Mouse (Mus musculus): ENCODE data around the gene Elp5.

Elp5 gene

DNA sequence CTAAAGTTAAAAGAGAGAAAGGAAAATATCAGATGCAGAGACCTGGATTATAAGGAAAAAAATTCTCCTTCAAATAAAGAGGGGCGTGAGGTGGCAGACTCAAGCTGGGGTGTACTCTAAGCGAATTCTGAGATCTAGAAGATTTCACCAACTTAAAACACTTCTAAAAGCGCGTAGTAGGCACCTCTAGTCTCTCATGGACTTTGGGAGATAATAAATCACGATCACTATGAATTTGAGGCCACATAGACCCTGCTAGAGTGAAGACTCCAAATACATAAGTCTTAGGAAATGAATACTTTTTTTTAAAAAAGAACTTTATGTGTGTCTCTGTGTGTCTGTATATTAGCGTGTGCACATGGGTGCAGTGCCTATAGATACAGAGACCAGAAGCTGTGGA is 33.4 kb upstream of the Elp5 start:
- DNase-seq (ENCODE audit: low spot score in 2 of 2), result no peak

DNA sequence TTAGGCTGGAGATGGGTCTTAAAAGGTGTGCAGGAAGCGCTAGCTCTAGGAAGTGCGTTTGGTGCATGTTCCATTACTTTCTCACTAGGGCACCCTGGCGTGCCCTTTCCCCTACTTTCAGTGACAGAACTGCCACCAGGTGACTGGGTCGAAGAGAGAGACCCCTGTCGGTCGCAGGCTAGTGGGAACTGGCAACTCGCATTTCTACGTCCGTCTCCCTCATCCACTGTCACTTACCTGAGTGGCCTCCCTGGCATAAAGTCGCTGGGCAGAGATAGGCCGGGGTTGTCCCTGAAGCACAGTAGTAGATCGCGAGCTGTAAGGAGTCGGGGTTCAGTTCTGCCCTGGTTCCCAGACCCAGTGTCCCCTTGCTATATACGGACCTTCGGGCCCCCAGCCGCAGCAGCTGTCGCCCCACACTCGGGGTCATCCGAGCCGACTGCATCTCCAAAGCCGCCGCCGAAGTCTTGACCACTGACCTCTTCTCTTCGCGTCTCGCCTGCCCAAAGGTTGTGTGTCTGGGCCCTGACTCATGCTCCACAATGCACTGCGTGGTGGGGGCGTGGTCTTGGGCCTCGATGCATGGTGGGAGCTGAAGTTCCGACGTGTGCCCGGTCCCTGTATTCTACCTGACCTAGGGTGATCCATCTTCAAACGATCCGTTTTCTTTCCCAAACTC is 32.7 kb upstream of the Elp5 start, which contains the start of gene Acadvl:
TSS of gene Acadvl (minus strand) at position 532 of the 679 bp plus-strand sequence.
- peak; percentile 84 to 89 for DNase-seq (ENCODE audit: low spot score in 2 of 2)

DNA sequence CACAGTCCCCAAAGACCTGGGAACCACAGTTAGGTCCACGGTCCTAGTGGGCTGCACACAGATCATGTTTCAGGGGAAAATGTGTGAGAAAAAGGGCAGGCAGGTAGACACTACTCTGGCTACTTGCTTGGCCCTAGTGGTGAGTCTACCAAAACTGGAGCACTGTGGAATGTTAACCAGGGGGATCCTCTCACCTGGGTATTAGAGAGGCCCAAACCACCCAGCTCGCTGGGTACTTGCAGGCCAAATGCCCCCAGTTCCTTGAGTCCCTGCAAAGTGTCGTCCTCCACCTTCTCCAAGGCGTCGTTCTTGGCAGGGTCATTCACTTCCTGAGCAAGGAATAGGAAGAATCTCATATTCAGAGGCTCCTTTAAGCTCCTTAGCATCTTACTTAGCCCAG is 31.7 kb upstream of the Elp5 start:
- no peak for DNase-seq (ENCODE audit: low spot score in 2 of 2)

DNA sequence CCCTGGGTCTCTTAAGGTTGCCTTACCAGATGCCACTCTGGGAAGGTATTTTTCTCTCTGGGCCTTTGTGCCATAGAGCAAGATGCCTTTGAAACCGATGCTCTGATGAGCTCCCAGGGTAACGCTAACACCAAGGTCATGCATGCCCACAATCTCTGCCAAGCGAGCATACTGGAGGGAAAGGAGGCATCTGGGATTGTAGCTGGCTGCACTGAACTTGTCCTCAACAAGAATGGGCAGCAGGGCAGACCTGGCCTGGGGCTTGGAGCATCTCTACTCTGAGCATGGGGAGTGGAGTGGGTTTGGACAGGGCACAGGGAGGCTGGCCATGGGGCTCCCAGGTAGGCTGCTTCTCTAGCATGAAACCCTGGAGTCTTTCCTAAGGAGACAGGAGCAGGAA is 31.1 kb upstream of the Elp5 start:
- no peak for DNase-seq (ENCODE audit: low spot score in 2 of 2)

DNA sequence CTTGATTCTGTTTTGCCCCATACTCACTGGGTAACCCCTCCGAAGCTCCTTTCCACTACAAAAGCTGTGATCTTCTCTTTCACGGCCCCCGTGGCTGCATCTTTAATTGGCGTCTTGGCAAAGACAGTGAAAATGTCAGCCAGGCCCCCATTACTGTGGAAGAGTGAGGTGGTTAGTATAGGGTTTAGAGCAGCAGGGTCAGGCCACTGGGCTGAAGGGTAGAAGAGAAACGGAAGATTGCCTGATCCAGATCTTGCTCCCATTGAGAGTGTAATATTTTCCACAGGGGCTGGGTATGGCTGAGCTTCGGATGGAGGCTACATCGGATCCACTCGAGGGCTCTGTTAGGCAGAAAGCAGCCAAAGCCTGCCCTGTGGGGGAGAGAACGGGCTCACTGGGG is 30.6 kb upstream of the Elp5 start:
- DNase-seq (ENCODE audit: low spot score in 2 of 2), result no peak

DNA sequence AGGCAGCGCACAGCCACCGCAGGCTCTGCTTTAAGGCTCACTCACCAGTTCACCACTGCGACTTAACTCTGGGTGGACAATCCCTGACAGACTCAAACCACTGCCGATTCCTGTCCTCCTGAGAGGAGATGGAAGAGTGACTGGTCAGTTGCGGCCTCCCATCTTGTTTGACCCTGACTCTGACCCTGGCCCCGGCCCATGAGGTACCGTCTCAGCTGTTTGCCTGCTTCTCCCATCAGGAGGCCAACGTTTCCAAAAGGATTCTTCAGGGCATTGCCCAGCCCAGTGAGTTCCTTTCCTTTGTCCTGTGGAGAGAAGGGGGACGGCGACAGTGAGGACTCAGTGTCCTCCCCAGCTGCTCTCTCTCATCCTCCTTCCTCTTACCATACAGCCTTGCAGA is 28.6 kb upstream of the Elp5 start:
- DNase-seq (ENCODE audit: low spot score in 2 of 2), result no peak

DNA sequence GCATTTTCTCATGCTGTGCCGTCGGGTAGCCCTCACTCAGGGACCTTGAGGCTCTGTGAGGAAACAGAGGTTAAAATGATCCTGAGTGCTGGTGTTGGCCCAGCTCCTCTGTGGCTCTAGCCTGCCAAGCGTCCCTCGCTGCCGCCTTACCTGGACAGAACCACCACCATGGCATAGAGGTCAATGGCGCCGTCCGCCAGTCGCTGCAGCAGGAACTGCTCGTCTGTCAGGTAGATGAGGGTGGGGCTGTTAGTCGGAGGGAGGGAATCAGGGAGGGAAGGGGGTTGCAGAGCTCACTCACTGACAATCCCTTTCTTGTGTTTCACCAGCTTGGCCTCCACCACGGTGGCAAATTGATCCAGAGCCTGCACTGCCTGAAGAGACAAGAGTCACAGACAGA is 28.2 kb upstream of the Elp5 start:
- no peak for DNase-seq (ENCODE audit: low spot score in 2 of 2)

DNA sequence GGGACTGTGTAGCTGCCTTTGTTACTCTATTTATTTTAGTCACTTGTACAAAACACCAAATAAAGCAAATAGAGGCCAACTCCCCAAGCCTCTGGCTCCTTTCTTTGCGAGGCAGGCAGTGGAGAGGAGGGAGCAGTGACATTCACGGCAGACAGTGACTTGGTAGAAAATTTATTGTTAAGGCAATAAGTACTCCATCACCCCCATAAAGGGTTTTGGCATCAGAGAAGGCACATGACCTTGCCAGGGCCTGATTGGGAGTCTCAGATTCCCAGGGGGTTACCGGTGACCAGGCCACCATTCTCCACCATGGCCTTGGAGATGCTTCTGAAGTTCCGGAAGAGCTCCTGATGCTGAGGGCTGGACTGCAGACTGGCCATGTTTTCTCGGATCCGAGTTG is 27.7 kb upstream of the Elp5 start:
- DNase-seq (ENCODE audit: low spot score in 2 of 2), result no peak

DNA sequence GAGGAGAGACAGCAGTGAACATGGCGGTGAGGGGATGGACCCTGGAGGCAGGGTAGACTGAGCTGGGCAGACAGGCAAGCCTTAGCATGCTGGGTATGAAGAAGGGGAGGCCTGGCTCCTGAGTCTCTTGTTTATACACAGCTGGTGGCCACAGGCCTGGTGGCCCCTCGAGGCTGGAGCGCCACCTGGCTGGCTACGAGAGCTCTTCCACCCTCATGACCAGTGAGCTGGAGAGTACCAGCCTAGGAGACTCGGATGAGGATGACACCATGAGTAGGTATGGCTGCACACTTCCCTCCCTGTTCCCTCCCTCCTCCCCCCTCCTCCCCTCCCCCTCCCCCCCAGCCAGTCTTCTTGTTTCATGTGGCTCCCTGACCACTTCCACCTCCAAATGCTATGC is 23.2 kb upstream of the Elp5 start:
- DNase-seq (ENCODE audit: low spot score in 2 of 2), result peak; percentile 41 to 52

DNA sequence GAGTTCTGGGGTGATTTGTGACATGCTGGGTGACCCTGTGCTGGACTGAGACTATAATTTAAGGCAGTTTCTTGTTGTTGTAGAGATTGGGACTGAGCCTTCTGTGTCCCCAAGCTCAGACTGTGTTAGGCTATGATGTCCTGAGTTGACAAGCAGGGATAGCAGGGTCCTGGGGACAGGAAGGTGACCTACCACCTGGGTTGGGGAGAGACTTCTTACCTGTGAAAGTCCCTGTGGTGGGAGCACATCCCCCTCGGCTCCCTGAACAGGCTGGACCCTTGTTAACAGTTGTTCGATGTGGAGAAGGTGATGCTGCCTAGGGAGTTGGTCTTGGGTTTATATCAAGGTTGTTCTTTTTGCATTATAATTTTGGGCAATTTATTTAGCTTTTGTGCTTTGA is 20.2 kb upstream of the Elp5 start:
- no peak for DNase-seq (ENCODE audit: low spot score in 2 of 2)

DNA sequence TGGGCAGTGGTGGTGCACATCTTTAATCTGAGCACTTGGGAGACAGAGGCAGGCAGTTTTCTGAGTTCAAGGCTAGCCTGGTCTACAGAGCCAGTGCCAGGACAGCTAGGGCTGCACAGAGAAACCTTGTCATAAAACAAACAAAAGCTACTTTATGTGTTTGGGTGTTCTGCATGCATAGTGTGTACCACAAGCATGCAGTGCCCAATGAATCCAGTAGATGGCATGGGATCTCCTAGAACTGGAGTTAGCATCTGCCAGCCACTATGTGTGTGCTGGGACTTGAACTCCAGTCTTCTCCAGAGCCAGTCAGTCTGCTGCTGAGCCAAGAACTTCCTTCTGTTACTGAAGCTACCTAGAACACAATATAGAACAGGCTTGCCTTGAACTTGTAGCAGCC is 19.5 kb upstream of the Elp5 start:
- peak in 1 of 2 experiments; percentile 45 for DNase-seq (ENCODE audit: low spot score in 2 of 2)

DNA sequence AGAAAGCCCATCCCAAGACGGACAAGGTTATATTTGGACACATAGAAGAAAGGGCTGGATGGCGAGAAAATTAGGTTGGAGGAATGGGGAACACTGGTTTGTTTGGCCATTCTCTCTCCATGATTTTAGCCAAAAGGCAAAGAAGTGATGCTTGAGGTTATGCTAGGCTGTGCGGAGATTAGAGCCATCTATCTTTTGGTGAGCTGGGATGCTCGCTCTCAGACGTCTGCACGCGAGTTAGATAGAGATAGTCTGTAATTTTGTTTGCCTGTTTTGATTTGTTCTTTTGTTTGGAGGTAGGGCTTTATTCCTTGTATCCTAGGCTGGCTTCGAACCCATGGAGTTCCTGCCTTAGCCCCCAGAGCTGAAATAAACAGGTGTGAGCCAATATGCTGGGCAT is 18.8 kb upstream of the Elp5 start:
- DNase-seq (ENCODE audit: low spot score in 2 of 2), result no peak

DNA sequence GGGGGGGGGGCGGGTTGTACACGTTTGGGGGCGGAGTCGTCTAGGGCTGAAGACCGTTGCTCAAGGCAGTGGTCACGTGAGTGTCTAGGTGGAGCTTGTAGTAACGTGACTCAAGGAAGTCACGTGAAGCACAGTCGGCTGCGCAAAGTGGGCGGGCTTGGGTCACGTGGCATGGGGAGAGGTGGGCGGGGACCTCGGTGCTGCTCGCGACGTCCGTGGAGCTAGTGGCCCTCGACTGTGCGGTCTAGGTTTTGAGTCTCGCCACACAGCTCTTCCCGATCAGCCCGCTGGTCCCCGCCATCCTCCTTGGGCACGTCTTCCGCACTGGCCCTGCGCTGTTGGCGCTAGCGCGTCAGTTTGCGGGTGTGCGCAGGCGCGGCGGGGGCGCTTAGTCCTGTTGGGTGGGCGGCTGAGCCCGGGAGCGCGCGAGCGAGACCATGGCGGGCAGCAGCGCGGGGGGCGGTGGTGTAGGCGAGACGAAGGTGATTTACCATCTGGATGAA is 18.1 kb upstream of the Elp5 start, which contains the start of gene Dvl2:
TSS of gene Dvl2 (plus strand) at position 200 of the 503 bp plus-strand sequence.
- peak; percentile 91 to 94 for DNase-seq (ENCODE audit: low spot score in 2 of 2)

DNA sequence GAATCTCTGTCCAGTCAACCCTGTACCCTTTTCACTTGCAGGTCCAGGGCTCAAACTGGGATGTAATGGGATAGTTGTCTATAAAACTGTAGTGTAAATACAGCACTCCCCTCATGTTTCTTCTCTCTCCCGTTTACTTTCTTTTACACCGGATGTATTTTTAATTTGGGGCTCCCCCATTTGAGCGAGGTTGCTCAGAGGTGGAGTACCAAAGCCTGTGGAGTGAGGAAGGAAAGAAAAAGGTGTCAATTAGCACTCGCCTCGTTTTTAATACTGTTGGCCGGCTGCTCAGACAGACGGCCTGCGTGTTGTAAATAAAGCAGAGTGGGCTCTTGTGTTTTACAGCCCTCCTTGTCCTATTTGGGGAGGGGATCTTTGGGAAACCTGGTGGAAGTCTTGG is 17.3 kb upstream of the Elp5 start:
- no peak for DNase-seq (ENCODE audit: low spot score in 2 of 2)

DNA sequence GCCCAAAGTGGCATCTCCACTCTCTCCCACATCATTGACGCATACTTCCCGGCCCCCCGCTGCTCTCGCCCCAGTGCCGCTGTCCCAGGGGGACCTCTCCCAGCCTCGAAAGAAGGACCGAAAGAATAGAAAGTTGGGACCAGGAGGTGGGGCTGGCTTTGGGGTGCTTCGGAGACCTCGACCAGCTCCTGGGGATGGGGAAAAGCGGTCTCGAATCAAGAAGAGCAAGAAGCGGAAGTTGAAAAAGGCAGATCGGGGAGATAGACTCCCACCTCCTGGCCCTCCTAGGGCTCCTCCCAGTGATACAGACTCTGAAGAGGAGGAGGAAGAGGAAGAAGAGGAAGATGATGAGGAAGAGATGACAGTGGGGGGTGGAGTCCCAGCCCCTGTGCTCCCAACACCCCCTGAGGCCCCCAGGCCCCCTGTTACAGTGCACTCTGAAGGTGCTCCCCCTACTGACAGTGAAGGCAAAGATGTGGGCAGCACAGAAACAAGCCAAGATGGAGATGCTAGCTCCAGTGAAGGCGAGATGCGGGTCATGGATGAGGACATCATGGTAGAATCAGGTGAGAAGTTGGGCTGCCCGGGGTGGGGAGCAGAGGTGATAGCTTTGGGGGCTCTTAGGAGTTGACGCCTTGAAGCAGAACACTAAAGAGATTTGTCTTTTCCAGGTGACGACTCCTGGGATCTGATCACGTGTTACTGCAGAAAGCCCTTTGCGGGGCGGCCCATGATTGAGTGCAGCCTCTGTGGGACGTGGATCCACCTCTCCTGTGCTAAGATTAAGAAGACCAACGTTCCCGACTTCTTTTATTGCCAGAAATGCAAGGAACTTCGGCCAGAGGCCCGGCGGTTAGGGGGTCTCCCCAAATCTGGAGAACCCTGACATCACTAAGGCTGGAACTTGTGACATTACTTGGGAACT is 16.5 kb upstream of the Elp5 start:
- no peak for DNase-seq (ENCODE audit: low spot score in 2 of 2)

DNA sequence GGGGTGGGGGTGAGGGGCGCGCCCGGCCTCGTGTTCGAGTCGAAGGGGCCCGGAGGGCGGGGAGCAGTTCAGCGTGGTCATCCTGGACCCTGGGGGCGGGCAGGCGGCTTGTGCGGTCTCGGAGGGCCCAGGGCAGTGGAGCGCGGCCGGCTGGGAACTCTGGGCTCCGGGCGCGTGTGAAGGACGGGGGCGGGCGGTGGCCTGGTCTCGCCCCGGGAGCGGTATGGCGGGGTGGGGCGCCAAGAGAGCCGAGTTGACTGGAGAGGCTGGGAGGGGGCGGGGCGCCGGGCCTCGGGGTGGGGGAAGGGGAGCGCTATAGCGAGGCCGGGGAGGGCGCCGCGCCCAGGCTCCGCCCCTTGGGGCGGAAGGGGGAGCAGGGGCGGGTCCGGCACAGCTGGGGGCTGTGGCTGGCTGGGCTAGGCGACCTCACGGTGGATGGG is 14.8 kb upstream of the Elp5 start:
- peak; percentile 92 to 93 for DNase-seq (ENCODE audit: low spot score in 2 of 2)

DNA sequence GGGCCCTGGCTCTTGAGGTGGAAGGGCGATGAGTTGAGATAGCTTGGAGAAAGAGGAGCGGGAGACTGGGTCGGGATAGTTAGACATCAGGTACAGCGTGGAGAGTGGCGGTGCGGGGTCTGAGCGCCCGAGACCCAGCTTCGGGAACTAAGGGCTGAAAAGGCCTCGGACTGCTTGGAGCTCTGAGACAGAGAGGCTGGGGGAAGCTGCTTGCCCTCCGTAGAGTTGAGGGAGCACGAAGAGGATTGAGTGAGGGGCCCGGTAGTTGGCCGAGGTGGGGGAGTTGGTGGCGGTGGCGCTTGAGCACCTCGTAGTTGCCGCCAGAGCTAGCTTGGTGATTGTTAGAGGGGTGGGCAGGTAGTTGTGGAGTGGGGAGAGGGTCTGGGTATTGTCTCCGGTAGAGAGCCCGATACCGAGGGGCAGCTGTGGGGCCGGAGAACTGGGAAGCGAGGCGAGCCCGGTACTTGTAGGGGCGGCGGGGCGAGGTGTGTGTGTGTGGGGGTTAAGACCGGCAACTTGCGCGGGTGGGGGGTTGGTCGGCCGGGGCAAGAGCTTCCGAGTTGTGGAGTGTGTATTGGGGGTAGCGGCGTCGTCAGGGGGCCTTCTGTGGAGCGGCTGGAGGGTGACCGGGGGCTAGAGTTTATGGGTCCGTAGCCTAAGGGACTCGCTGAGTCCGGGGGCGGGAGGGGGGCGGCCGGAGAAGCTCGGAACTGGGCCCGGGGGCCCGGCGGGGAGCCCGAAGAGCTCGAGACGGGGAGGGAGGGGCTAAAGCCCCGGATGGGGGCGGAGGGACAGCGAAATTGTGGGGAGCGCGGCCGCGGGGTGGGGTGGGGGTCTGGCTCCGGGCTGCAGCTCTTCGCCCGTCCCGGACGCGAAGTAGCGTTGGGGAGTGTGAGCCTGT is 14.1 kb upstream of the Elp5 start:
- DNase-seq (ENCODE audit: low spot score in 2 of 2), result peak; percentile 71 to 74

DNA sequence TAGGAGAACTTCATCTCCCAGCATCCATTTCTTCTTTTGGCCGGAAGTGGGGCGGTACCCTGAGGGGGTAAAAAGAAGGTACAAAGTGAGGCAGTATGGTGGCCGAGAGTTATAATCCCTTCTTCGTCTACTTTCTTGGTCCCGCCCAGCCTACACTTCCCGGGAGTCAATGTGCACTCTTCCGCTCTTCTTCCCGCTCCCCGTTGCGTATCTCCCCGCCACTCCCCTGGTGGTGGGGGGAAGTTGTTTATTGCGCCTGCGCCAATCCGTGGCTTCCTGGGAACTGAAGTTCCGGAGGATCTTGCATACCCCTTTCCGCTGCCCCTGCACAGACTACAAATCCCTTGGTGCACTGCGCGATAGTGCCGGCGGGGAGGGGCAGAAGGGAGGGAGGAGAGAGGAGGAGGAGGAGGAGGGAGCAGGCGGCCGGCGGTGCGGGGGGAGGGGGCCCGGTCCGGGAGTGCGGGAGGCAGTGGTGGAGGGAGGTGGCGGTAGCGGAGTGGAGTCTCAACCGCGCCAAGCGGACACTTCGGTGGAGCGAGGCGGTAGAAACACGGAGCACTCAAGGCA is 13.2 kb upstream of the Elp5 start, which contains the start of gene Phf23:
TSS of gene Phf23 (plus strand) at position 387 of the 570 bp plus-strand sequence.
- peak; percentile 99 for DNase-seq (ENCODE audit: low spot score in 2 of 2)

DNA sequence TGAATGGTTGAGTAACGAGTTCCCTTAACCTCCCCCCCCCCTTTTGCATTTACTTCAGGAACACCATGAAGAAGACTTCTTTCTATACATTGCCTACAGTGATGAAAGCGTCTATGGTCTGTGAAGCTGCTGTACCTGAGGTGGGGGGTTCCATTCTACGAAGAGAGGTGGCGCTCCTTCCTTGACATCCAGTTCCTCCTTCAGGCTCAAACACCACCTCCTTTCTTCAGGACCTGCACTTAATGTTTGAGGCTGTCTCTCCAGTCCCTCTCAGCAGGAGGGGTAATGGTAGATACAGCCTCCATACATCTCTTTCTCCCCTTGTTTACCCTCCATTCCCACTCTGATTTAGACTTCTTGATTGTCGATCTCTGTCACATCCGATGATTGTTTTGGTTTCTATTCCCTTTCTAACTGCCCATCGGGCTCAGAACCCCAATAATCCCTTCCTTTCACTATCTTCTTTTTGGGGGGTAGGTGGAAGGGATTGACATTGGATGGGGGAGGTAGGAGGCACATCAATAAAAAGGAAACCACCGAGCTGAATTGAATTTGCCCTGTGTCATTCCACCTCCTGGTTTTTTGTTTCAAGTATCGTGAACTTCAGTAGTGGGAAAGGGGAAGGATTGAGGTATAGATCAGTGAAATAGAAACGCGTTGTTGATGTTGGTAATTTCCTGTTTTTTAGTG is 12.2 kb upstream of the Elp5 start:
- no peak for DNase-seq (ENCODE audit: low spot score in 2 of 2)

DNA sequence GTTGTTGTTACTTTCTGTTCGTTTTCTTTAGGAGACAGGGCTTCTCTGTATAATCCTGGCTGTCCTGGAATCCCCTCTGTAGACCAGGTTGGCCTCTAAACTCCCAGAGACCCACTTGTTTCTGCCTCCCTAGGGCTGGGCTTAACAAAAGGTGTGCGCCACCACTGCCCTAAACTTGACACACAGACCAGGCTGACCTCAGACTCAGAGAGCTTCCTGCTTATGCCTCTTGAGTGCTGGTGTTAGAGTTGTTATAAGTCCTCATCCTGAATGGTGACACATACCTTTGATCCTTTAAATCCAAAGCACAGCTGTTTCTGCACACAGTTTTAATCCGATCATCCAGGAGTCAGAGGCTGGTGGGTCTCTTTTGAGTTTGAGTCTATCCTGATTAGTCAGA is 10.6 kb upstream of the Elp5 start:
- no peak for DNase-seq (ENCODE audit: low spot score in 2 of 2)

DNA sequence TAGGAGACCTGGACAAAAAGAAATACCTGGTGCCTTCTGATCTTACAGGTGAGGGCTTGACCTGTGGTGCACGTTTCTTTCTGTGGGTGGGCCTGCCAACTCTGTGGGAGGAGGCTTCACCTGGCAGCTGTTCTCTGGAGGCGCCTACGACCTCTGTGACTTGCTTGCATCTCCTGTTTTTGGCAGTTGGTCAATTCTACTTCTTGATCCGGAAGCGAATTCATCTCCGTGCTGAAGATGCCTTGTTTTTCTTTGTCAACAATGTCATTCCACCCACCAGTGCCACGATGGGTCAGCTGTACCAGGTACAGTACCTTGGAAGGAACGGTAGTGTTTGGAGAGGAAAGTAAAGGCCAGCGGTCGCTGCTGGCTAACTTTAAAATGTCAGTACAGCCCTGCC is 10.1 kb upstream of the Elp5 start:
- DNase-seq (ENCODE audit: low spot score in 2 of 2), result no peak

Measured in spleen, postnatal 36 days (tissue).